Mouse (Mus musculus): Measurements from ENCODE around the gene Ripply3.

Ripply3 gene

GRCm38 (mm10) chr16:94327781-94328711 is at the start of gene Ripply3:
Gene Ripply3, plus strand, starts transcription at chr16:94328420.
- ChIA-PET CTCF (interaction anchor here (0.6 to 2.5 kb wide), 6 partner anchors 13 to 1799 kb away, joined by 3 to 11 read pairs (median 3); partner anchors contain the start of genes Hlcs (in 2 of the 4) and Hmgn1 (in 1 of the 4)), POLR2A (interaction anchor here in 3 of 4 experiments (0.6 to 4.1 kb wide), 8 partner anchors 9 to 533 kb away, joined by 3 to 25 read pairs (median 5); partner anchors contain the start of gene Hlcs (in 2 of the 3))

DNA sequence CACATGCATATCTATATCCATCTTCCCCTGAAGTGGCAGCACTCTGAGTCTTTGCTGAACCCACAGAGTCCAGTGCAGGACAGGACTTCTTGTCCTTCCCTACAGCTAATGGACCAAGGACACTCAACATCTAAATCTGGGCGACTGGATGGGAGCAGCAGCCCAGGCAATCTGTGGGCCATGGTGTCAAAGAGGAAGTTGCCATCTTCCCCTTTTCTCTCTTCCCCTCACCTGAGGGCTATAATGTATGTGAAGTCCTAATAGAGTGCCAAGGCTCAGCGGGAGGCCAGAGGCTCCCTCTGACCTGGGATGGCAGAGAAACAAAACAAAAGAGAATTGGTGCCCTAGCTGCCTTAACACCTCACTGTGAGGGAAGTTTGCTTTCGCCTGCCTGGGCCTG is 44.2 kb upstream of the Ripply3 start:
- CTCF ChIA-PET, result no interaction called here
- POLR2A ChIA-PET, result interaction anchor here in 1 of 4 experiments (0.7 to 2.2 kb wide), 2 partner anchors 18 to 30 kb away, joined by 3 to 6 read pairs; no protein-coding TSS in a partner anchor

GRCm38 (mm10) chr16:94287826-94288225 is 40.4 kb upstream of the Ripply3 start:
- POLR2A ChIA-PET, result interaction anchor here in 1 of 4 experiments (1.0 kb wide), 1 partner anchor 181 kb away, joined by 3 read pairs; no protein-coding TSS in a partner anchor
- CTCF ChIA-PET, result interaction anchor here in 1 of 4 experiments (0.7 kb wide), 1 partner anchor 25 kb away, joined by 3 read pairs; no protein-coding TSS in a partner anchor

DNA sequence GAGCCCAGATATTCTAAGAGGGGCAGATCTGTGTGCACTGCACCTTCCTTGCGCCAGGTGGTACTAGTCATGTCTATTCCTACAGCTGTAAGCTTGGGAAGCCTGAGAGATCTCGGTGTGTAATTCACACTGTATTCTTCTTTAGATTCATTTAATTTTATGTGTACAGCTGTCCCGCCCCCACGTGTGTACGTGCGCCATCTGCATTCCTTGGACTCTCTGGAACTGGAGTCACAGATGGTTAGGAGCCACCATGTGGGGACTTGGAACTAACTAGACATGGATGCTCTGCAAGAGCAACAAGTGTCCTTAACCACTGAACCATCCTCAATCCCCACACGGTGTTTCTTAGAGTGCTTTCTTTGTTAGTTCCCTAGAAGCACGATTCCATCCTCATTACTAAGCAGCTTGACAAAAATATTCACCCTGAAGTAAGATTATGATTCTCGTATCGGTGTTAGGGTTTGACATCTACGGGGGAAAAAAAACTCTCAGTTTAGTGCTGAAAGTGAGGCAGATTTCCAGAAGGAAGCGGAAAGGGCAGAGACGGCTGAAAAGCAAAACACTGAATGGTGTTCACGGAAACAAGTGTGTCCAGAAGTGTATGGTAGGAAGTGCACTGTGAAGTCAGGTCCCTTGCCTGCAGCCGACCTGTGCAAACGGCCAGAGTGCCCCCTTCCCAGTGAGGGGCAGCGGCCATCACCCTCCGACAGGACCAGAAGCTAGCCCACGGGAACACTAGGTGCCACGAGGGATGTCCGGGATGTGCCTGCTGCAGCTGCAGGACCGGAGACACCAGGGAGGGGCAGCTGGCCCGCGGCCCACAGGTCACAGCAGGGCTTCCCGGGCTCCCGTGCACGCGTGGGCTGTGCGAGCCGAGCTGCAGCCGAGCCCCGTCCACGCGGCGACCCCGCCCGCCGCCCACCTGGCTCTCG is 38.8 kb upstream of the Ripply3 start:
- ChIA-PET CTCF (interaction anchor here in 3 of 4 experiments (0.6 to 1.2 kb wide), 4 partner anchors 19 to 221 kb away, joined by 3 to 4 read pairs (median 3); partner anchors contain the start of gene Hlcs (in 1 of the 3)), POLR2A (interaction anchor here in 3 of 4 experiments (0.6 to 3.4 kb wide), 6 partner anchors 10 to 207 kb away, joined by 3 to 10 read pairs (median 4); partner anchors contain the start of gene Hlcs (in 1 of the 3))

DNA sequence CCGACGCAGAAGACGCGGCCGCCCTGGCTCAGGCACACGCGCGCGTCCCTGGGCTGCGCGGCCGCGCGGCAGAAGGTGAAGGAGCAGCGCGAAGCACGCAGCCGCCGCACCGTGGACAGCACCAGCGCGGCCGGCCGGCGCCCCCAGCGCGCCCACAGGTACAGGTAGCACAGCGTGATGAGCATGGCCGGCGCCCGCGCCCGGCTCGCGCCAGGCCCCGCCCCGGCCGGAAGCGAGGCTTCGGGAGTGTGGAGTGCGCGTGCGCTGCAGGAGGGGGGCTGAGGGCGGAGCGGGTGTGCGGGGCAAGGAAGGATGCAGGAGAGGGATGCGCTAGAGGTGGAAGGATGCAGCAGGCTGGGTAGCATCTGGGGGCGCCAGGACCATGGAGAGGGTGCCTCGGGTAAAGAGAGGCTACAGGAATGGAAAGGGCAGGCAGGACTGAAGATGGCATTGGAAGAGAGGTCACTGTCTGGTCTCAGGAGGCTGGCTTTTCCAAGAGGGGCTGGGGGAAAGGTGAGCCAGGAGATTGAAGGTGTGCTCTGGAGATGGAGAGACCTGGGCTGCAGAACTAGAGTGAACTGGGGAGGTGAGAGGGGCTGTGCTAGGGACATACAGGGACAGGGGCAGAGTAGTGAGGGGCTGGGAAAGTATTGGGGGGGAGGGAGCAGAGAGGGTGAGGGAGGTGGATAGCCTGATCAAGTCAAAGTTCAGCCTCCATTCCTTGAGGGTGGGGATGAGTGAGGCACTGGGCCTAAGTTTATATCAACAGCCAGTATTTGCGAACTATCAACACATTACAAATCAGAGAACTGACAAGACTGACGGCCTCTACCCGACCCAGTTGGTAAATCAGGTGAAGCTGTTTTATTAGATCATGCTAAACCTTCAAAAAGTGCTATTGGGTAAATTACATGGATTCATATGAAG is 37.9 kb upstream of the Ripply3 start:
- CTCF ChIA-PET, result interaction anchor here in 3 of 4 experiments (0.6 to 1.2 kb wide), 5 partner anchors 20 to 355 kb away, joined by 3 to 5 read pairs (median 3); partner anchors contain the start of gene Hlcs (in 1 of the 3)
- POLR2A ChIA-PET, result interaction anchor here in 3 of 4 experiments (0.6 to 3.4 kb wide), 4 partner anchors 9 to 23 kb away, joined by 3 to 10 read pairs (median 8); partner anchors contain the start of gene Hlcs (in 1 of the 3)

GRCm38 (mm10) chr16:94291141-94291540 is 37.1 kb upstream of the Ripply3 start:
- ChIA-PET CTCF (interaction anchor here in 1 of 4 experiments (0.7 to 1.1 kb wide), 2 partner anchors 10 to 356 kb away, joined by 3 to 4 read pairs; no protein-coding TSS in a partner anchor), POLR2A (interaction anchor here in 1 of 4 experiments (3.4 kb wide), 1 partner anchor 11 kb away, joined by 10 read pairs; no protein-coding TSS in a partner anchor)

DNA sequence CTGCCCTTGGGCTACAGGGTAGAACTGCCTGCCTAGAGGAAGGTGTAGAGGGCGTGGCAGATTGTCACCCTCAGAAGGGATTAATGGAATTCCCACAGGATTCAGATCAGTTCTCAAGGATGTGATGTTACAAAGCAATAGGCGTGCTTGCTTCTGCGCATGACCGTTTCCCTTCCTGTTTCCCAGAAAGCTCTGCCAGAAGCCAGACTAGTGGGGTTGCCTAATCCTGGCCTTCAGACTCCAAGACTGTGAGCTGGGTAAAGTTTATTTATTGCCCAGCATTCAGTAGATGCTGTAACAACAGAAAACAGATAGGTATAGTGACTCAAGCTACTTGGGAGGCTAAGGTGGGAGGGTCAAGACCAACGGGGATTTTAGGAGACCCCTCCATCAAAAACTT is 30.1 kb upstream of the Ripply3 start:
- POLR2A ChIA-PET, result interaction anchor here in 3 of 4 experiments (0.9 to 1.8 kb wide), 4 partner anchors 9 to 16 kb away, joined by 3 to 6 read pairs (median 4); partner anchors contain the start of gene Hlcs (in 3 of the 3)

GRCm38 (mm10) chr16:94299210-94299609 is 29.0 kb upstream of the Ripply3 start:
- CTCF ChIA-PET, result no interaction called here
- POLR2A ChIA-PET, result interaction anchor here (0.6 to 1.8 kb wide), 9 partner anchors 9 to 528 kb away, joined by 3 to 6 read pairs (median 3); partner anchors contain the start of gene Hlcs (in 2 of the 4)

More for the DNA sequence above, 30.1 kb upstream of the Ripply3 start:
- CTCF ChIA-PET, result interaction anchor here in 2 of 4 experiments (0.6 to 0.9 kb wide), 2 partner anchors 15 to 78 kb away, joined by 4 read pairs; partner anchors contain the start of gene Hlcs (in 1 of the 2)

DNA sequence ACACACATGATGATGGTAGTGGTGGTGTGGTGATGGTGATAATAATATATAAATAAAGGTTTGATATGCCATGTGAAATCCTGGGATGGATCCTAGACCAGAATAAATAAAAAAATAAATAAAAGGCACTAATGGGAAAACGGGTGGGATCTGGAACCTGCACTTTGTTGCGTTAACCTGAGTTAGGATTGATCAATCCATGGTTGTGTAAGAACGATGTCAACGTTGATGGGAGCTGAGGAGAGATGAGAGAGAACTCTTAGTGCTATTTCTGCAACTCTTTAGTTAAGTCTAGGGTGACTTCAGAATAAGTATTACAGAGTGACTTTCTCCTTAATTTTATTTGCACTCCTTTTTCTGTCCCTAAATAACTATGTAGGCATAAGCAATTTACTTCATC is 27.0 kb upstream of the Ripply3 start:
- ChIA-PET CTCF (interaction anchor here in 2 of 4 experiments (1.1 to 2.2 kb wide), 2 partner anchors 9 to 12 kb away, joined by 4 to 16 read pairs; partner anchors contain the start of gene Hlcs (in 1 of the 2)), POLR2A (interaction anchor here in 2 of 4 experiments (0.6 to 2.4 kb wide), 8 partner anchors 11 to 82 kb away, joined by 3 to 20 read pairs (median 5); partner anchors contain the start of genes Hlcs (in 1 of the 2) and Pigp (in 1 of the 2))

GRCm38 (mm10) chr16:94301696-94302095 is 26.5 kb upstream of the Ripply3 start:
- ChIA-PET POLR2A (interaction anchor here in 3 of 4 experiments (1.2 to 3.2 kb wide), 10 partner anchors 11 to 141 kb away, joined by 3 to 44 read pairs (median 9); partner anchors contain the start of gene Hlcs (in 3 of the 3)), CTCF (interaction anchor here in 3 of 4 experiments (0.7 to 2.2 kb wide), 5 partner anchors 12 to 783 kb away, joined by 3 to 16 read pairs (median 5); partner anchors contain the start of gene Hlcs (in 2 of the 3))

DNA sequence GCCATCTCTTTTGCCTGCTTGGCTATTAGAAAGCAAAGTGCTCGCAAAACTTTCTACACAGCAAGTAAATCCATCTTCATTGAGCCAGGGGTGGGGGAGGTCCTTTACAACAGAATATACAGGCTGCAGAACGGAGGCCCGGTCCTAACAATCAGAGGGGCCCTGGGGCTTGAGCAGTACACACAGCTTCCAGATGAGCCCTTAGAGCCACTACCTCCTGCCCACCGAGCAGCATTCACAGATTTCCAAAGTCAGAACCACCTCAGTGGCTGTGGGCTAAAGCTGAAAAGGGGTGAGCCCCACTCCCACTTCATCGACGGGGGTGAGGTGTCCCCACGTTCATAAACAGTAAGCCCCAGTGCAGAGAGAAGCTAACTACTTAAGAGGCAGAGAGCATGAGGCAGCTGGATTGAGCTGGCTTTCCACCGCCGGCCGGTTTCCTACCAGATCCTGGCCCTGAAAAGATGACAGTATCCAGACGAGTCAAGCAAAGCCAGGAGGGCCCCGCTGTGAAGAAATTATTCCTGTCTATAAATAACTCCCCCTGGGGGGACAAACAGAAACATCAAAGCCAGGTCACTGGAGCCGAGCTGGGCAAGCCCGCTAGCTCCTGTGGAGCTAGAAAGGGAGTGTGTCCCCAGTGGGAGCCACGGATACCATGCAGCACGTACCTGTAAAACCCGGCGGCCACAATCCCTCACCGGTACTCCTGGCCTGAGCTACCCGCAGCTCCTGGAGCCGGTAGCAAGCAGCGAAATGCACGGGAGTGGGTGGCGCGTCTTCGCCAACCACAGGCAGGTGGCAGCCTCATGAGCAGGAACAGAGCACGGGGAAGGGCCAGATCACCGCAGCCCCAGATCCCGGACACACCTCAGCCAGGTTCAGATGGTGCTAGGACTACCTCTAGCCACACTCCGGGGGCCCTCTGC is 25.7 kb upstream of the Ripply3 start:
- POLR2A ChIA-PET, result interaction anchor here (0.6 to 3.2 kb wide), 27 partner anchors 9 to 434 kb away, joined by 3 to 44 read pairs (median 4); partner anchors contain the start of genes Hlcs (in 3 of the 4), Pigp (in 1 of the 4) and Ripply3 (in 1 of the 4)
- CTCF ChIA-PET, result interaction anchor here in 3 of 4 experiments (0.6 to 2.2 kb wide), 11 partner anchors 11 to 1596 kb away, joined by 3 to 16 read pairs (median 4); partner anchors contain the start of gene Hlcs (in 3 of the 3)

DNA sequence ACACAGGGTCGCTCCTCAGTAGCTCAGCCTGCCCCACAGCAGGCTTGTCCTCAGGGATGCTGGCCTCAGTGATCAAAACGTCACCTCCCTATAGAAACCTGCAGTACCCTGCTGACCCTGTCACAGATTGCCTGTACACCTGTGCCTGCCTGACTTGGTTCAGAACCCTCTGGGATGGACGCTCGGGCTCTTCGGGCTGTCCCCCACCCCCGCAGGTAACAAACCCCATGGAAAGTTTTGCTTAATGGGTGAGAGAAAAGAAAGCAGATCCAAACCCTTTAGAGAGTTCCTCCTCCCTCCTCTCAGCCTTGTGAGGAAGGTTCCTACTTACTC is 25.1 kb upstream of the Ripply3 start:
- CTCF ChIA-PET, result interaction anchor here in 3 of 4 experiments (1.0 to 2.2 kb wide), 8 partner anchors 10 to 388 kb away, joined by 3 to 16 read pairs (median 4); partner anchors contain the start of gene Hlcs (in 3 of the 3)
- POLR2A ChIA-PET, result interaction anchor here in 3 of 4 experiments (0.6 to 3.2 kb wide), 18 partner anchors 9 to 433 kb away, joined by 3 to 44 read pairs (median 4); partner anchors contain the start of genes Hlcs (in 3 of the 3), Pigp (in 1 of the 3) and Ripply3 (in 1 of the 3)

- POLR2A ChIA-PET, result interaction anchor here in 2 of 4 experiments (1.0 to 1.7 kb wide), 3 partner anchors 9 to 11 kb away, joined by 3 to 4 read pairs (median 3); no protein-coding TSS in a partner anchor
- CTCF ChIA-PET, result interaction anchor here in 1 of 4 experiments (0.6 kb wide), 1 partner anchor 500 kb away, joined by 3 read pairs; no protein-coding TSS in a partner anchor
Measured at GRCm38 (mm10) chr16:94307526-94307925, 20.7 kb upstream of the Ripply3 start.

GRCm38 (mm10) chr16:94307942-94308341 is 20.3 kb upstream of the Ripply3 start:
- CTCF ChIA-PET, result interaction anchor here in 1 of 4 experiments (0.6 kb wide), 1 partner anchor 500 kb away, joined by 3 read pairs; no protein-coding TSS in a partner anchor
- POLR2A ChIA-PET, result interaction anchor here in 3 of 4 experiments (0.6 to 1.8 kb wide), 5 partner anchors 9 to 333 kb away, joined by 3 to 5 read pairs (median 3); no protein-coding TSS in a partner anchor
